Mouse (Mus musculus): ENCODE results near the gene Gnai3. TPM values are rescaled to one million over a fixed set of nuclear protein-coding genes. Genes with fewer than 3 reads are reported as not detected.

Gnai3 gene
- total RNA-seq, 2 experiments from 2014 or later: 10.2 to 14.7 TPM

GRCm38 (mm10) chr3:108112666-108113065 lies 33.3 kb downstream of the Gnai3 start:
- DNase-seq (ENCODE audit: low spot score): no peak

- DNase-seq (ENCODE audit: low spot score): no peak
Observed at GRCm38 (mm10) chr3:108112246-108112645, 33.7 kb downstream of the Gnai3 start.

DNA sequence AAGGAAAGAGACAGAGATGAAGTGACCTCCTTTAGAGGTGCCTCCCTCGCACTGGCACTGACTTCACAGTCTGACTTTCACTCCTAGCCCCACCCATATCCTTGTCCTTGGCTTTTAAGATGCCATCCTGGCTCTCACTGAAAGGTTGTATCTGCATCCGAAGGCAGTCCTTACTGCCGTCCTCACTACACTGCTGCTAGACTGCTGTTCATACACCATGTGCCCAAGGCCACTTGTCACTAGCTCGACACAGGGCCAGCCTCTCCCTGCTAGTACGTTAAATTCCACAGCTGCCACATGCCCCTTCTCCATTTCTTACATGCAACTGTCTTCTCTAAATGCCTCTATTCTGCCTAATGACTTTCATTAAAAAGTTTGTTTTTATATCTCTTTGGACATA lies 34.6 kb downstream of the Gnai3 start:
- no peak for DNase-seq (ENCODE audit: low spot score)

DNA sequence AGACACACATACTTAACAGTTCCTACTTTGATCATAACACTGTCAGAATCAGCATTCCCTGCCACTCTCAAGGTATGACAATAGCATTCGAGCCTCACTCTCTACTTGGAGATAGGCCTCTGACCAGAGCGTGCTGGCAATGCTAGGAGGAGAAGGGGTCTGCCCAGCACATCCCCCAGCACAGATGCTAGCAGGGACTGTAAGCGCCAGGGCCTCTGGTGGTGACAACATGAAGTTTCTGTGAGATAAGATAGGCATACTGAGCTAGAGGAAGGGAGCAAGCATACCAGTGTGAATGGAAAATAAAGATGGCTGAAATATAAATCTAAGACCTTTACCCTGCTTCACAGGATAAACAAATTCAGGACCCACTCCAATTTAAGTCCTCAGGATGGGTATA lies 40.7 kb downstream of the Gnai3 start:
- no peak for DNase-seq (ENCODE audit: low spot score)

DNA sequence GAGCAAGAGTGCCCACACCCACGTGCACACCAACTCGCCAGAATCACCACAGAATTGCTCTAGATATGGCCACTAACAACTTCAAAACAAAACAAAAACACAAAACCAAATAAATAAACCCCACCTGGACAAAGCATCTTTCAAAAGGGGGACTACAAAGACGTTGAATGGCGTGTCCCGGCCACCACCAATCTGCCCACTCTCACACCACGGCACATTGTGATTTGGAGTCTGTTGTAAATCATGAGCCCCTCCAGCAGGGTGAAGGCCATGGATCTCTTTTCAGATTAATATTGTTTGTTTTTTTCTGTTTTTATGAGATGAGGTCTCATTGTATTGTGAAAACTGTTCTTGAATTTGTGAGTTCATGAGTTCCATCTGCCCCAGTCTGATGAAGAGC lies 43.9 kb downstream of the Gnai3 start:
- DNase-seq (ENCODE audit: low spot score): no peak

- no peak for DNase-seq (ENCODE audit: low spot score)
Observed at GRCm38 (mm10) chr3:108101594-108101993, 44.4 kb downstream of the Gnai3 start.

DNA sequence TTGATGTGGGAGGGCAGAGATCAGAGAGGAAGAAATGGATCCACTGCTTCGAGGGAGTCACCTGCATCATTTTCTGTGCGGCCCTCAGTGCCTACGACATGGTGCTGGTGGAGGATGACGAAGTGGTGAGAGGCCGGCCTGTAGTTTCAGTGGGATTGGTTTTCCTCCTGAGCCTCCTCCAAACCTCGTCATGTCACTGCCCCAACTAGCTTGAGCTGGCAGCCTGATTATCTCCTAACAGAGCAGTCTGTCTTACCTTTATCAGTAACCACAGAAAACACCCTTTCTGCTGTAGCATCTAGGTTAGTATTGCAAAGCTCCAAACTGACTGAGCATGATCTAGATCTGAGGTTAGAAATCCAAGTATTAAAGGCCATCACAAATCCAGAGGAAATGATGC lies 47.6 kb downstream of the Gnai3 start:
- no peak for DNase-seq (ENCODE audit: low spot score)

- DNase-seq (ENCODE audit: low spot score): no peak
Observed at GRCm38 (mm10) chr3:108097656-108098055, 48.3 kb downstream of the Gnai3 start.

- DNase-seq (ENCODE audit: low spot score): no peak
Observed at GRCm38 (mm10) chr3:108096726-108097125, 49.2 kb downstream of the Gnai3 start.

DNA sequence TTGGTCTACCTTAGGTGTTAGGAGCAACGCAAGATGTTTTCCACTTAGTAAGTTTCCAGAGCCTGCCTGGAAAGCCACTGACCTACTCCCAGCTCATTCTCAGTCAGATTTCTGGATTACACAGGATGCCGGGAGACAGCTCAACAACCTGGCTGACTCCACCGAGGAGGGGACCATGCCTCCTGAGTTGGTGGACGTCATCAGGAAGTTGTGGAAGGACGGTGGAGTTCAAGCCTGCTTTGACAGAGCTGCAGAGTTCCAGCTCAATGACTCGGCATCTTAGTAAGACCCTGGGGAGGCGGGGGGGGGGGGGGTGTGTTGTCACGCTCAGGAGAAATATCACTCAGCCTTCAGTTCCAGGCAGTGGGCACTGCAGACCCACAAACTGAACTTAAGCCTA lies 49.7 kb downstream of the Gnai3 start:
- DNase-seq (ENCODE audit: low spot score): no peak

- DNase-seq (ENCODE audit: low spot score): no peak
Observed at GRCm38 (mm10) chr3:108094976-108095760, 50.8 kb downstream of the Gnai3 start.

DNA sequence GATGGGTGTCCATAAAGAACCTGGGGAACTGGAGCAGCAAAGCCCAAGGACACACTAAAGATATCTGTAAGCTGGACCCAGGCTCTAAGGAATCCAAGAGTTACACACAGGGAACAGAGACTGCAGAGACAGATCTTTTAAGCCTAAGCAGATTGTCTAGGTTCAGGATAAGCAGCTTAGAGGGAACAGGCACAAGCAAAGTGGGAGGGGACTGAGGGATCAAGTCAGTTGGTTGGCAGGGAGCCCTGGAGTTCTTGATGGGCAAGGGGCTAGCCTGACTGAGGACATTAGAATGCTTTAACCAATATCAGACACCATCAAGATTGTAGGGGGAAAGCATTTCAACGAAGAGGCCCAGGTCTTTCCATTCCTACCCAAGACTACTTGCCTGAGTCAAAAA lies 51.8 kb downstream of the Gnai3 start:
- DNase-seq (ENCODE audit: low spot score): no peak

GRCm38 (mm10) chr3:108093306-108093705 lies 52.6 kb downstream of the Gnai3 start:
- DNase-seq (ENCODE audit: low spot score): no peak

DNA sequence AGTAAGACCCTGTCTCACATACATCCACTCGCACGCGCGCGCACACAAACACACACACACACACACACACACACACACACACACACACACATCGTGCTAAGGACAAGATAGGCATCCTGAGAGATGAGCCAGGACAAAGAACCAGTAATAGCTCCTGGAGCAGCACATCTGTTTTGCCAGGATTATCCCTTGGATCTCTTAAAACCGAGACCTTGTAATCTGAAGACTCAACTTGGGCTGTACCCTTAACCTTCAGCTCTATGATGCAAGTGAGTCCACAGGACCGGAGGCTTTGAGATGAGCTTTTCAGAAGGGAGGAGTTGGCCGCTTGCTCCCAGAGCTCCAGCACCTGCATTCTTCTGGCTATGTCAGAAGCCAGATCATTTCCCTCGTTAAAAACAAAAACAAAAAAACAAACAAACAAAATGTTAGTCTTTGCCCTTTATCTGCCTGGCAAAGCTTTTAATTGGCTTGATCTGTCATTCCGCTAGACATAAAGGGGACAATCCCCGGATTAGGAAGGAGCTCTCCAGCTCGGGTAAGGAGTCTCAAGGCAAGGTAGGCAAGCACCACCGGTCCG lies 53.3 kb downstream of the Gnai3 start, which contains the start of gene Gnat2:
Gnat2 (plus strand) TSS at position 254 of the 580 bp plus-strand sequence.
- no peak for DNase-seq (ENCODE audit: low spot score)

- no peak for DNase-seq (ENCODE audit: low spot score)
Observed at GRCm38 (mm10) chr3:108092030-108092429, 53.9 kb downstream of the Gnai3 start.

DNA sequence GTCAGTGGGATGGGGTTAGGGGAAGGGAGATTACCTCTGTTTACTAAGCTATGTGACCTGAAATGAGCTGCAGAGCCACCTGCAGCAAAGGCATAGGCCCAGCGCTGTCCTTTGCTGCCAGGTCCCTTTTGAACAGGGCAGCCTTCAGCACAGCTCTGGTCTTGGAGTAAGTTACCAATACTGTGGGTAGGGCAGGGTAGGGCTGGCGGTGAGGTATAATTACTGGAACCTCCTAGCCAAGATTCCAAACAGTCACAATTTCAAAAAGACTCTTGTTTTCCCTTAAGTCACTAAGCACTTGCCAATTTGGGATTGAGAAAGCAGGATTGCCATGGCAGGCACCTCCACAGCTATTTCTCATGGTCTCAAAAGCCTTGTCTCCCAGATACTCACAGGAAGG lies 55.4 kb downstream of the Gnai3 start:
- no peak for DNase-seq (ENCODE audit: low spot score)

DNA sequence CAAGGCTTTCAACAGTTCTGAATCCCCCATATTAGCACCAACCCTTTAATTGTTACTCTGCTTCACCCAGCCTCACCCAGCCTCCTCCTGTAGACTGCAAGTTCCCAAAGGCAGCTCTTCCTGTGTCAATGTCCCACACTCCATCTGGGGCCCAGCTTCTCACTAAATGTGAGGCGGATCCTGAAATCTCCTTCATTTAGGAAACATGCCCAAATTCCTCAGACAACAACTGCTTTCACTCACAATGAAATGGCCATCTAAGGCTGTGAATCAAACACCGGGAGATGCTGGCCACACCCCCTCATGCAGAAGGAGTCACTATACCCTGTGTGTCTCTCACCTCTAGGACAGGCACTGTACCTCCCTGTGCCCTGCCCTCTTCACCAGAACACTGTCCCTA lies 56.0 kb downstream of the Gnai3 start:
- no peak for DNase-seq (ENCODE audit: low spot score)

- DNase-seq (ENCODE audit: low spot score): no peak
Observed at GRCm38 (mm10) chr3:108088842-108089380, 57.0 kb downstream of the Gnai3 start.

DNA sequence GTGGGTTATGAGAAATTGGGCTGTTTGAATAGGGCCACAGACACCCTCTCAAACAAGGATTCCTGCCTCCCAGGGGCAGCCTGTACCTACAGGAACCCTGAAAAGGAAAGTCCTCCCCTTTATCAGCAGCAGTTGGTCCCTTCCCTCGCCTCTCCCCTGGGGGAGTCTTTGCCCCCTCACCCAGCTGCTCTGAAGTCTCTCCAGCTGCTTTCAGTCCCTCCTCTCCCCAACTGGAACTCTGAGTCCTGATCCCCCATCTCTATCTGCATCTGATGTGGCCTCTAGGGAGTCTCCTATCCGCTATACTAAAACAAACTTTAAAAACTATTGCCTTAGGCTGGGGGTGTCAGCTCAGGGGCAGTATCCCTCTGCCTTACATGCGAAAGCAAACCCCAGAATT lies 58.6 kb downstream of the Gnai3 start:
- no peak for DNase-seq (ENCODE audit: low spot score)

DNA sequence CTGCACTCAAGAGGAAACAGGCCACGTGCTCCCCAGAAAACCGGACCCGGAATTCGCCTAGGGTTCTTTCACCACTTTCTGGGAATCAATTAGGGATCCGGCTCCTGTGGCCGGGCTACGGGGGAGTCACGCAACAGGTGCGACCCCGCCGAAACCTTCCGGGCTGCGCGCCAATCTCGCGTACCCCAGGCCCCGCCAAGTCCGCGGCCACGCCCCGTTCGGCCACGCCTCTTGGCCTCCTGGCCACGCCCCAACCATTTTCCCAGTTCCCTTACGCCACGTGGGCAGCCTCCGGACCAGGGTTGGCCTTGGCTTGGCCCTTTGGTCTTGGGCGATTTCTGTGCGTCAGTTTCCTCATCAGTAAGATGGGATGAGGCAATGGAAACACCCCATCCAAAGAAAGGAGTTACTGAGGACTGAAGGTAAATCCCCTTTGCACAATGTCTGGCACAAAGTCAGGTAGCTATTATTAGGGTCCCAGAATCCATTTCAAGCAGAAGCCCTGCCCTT lies 59.4 kb downstream of the Gnai3 start, which contains the start of gene Ampd2:
Ampd2 (minus strand) TSS at position 182 of the 510 bp plus-strand sequence.
- peak; percentile 85 for DNase-seq (ENCODE audit: low spot score)

- DNase-seq (ENCODE audit: low spot score): peak; percentile 90
Observed at GRCm38 (mm10) chr3:108085721-108086469, 60.1 kb downstream of the Gnai3 start.

DNA sequence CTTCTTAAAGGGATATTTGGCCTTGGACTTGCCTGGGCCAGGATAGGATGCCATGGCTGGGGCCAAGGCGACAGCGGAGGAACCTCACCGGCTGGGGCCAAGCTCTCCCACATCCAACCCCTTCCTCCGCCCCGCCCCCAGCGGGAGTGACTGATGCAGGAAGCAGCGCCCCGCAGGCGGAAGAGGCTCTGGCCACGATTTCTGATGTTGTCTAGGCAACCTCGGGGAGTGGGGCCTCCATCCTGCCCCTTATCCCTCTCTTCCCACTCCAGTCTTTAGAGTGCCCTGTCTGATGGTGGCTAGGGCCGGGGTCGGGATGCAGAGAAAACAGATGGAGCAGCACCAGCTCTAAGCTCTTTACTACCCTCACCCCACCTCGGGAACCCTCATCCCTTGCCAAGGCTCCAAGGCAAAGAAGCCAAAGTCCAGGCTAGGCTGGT lies 60.6 kb downstream of the Gnai3 start:
- DNase-seq (ENCODE audit: low spot score): peak; percentile 92

All from gastrocnemius, adult 18-20 months (tissue).